Mouse (Mus musculus): ENCODE measurements around the gene Gli3.

GRCm38 (mm10) chr13:15777624-15778023 lies 314.6 kb downstream of the Gli3 start:
- TF ChIP-seq POLR2A (IDR thresholded peaks at IDR 0.05; ENCODE audit: control insufficient read depth, low read depth, low read length) (no peak), CTCF (IDR thresholded peaks at IDR 0.05; ENCODE audit: control insufficient read depth, insufficient read depth, insufficient replicate concordance, low read depth, low read length) (no peak)
